13 mouse cellular contexts compared by ENCODE assay signal in genomic region chr12:41594037-41594436, GRCm38 (mm10).
"Had no signal": no experiment of that assay in that cellular context is flagged by ENCODE, and none has a peak within 500 bp of the region (broad histone marks: within the 10 kb centered on the region; RNA-seq: fewer than 3 reads in every experiment).

No protein-coding gene starts in this region.

- H3K27me3 ChIP-seq: kidney, embryonic 15.5 days; limb, embryonic 15.5 days; liver, embryonic 12.5 days; midbrain, embryonic 15.5 days; neural tube, embryonic 12.5 days had no signal

- H3K4me1 ChIP-seq: kidney, embryonic 15.5 days; limb, embryonic 15.5 days; liver, embryonic 12.5 days; midbrain, embryonic 10.5 days; midbrain, embryonic 15.5 days; neural tube, embryonic 12.5 days had no signal

- H3K27ac ChIP-seq: kidney, embryonic 15.5 days; limb, embryonic 15.5 days; liver, embryonic 12.5 days; midbrain, embryonic 10.5 days; midbrain, embryonic 15.5 days; neural tube, embryonic 12.5 days; stomach, postnatal 0 days had no signal

- H3K4me2 ChIP-seq: kidney, embryonic 15.5 days; limb, embryonic 15.5 days; liver, embryonic 12.5 days; lung, embryonic 14.5 days; midbrain, embryonic 15.5 days; neural tube, embryonic 12.5 days had no signal

- H3K4me3 ChIP-seq: kidney, embryonic 15.5 days; limb, embryonic 15.5 days; liver, embryonic 12.5 days; midbrain, embryonic 10.5 days; midbrain, embryonic 15.5 days; neural tube, embryonic 12.5 days had no signal

- H3K9ac ChIP-seq: kidney, embryonic 15.5 days; limb, embryonic 15.5 days; liver, embryonic 12.5 days; lung, embryonic 14.5 days; midbrain, embryonic 15.5 days; neural tube, embryonic 12.5 days had no signal

- DNase-seq: lung, embryonic 14.5 days; lung, postnatal 10 days; lung, postnatal 4 days; right cerebral cortex, postnatal 14 days; thymus, adult 2 months; thymus, postnatal 25 days had no signal

- H3K36me3 ChIP-seq: kidney, embryonic 15.5 days; limb, embryonic 15.5 days; liver, embryonic 12.5 days; midbrain, embryonic 10.5 days; midbrain, embryonic 15.5 days; neural tube, embryonic 12.5 days had no signal

- ATAC-seq: liver, embryonic 12.5 days; midbrain, embryonic 15.5 days had no signal

- H3K9me3 ChIP-seq: kidney, embryonic 15.5 days; limb, embryonic 15.5 days; liver, embryonic 12.5 days; midbrain, embryonic 10.5 days; midbrain, embryonic 15.5 days; neural tube, embryonic 12.5 days had no signal
